Comparison of ENCODE assay signal across 8 mouse cellular contexts in the genomic region with DNA sequence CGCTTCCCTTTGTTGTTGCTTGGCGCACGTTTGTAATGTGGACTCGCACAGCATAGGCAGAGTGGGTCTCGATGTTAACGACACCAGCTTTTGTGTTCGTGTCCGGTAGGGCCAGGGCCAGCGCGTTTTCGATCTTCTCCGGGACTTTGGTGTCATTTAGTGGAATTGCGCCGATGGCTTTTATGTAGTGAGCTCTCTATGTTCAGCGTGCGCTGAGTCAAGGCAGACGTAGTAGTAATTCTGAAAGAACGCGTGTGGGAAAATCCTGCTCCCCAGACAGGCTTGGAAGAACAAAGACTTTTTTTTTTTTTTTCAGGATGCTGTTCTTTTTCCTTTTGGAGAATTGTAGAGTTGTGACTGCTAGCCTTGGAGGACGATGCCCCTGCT. TPM values are rescaled to one million over a fixed set of nuclear protein-coding genes. Genes with fewer than 3 reads are reported as not detected.
DNase-seq lines count a peak whose midpoint lies in the region; ATAC-seq and TF ChIP-seq lines count a peak whose summit lies in the region.

No protein-coding gene starts in this region.

- H3K36me3 ChIP-seq in ES-Bruce4 (ENCODE audit: control insufficient read depth, insufficient read depth, low read length, poor library complexity, severe bottlenecking): no peaks in the 10 kb centered on the region
- H3K36me3 ChIP-seq in embryonic facial prominence, embryonic 10.5 days (replicated peaks): no peaks in the 10 kb centered on the region
- no peaks in the 10 kb centered on the region for H3K36me3 ChIP-seq in limb, embryonic 14.5 days (ENCODE audit: control insufficient read depth, insufficient read depth, low read length)
- H3K36me3 ChIP-seq in neural tube, embryonic 13.5 days: no peaks in the 10 kb centered on the region

- TF ChIP-seq POLR2A in ES-Bruce4 (IDR thresholded peaks at IDR 0.05; ENCODE audit: insufficient read depth, low read length): no peak
- TF ChIP-seq POLR2A in limb, embryonic 14.5 days (IDR thresholded peaks at IDR 0.05; ENCODE audit: borderline replicate concordance, extremely low read depth, insufficient read depth, insufficient read length): no peak

- H3K9me3 ChIP-seq in ES-Bruce4 (replicated peaks; ENCODE audit: control insufficient read depth, insufficient read depth, low read length, poor library complexity, severe bottlenecking): no peaks in the 10 kb centered on the region
- no peaks in the 10 kb centered on the region for H3K9me3 ChIP-seq in embryonic facial prominence, embryonic 10.5 days
- no peaks in the 10 kb centered on the region for H3K9me3 ChIP-seq in limb, embryonic 14.5 days (ENCODE audit: control insufficient read depth, low read length)
- H3K9me3 ChIP-seq in neural tube, embryonic 13.5 days: no peaks in the 10 kb centered on the region

- WGBS in embryonic facial prominence, embryonic 10.5 days: under 1% methylated on average over 20 of the region's 20 CpGs
- 0% methylated on average over 20 of the region's 20 CpGs for WGBS in limb, embryonic 14.5 days
- under 1% methylated on average over 20 of the region's 20 CpGs for WGBS in neural tube, embryonic 13.5 days

- no peak for TF ChIP-seq EP300 in ES-Bruce4 (IDR thresholded peaks at IDR 0.05; ENCODE audit: insufficient read depth, low read depth, low read length)

- H3K9ac ChIP-seq in ES-Bruce4 (ENCODE audit: low read depth, poor library complexity, severe bottlenecking): peak overlapping the region; percentile 90
- H3K9ac ChIP-seq in limb, embryonic 14.5 days (ENCODE audit: low read depth, low read length, severe bottlenecking): peak overlapping the region; percentile 94
- peak overlapping the region; percentile 94 for H3K9ac ChIP-seq in neural tube, embryonic 13.5 days

- H3K4me3 ChIP-seq in ES-Bruce4 (ENCODE audit: low read depth, low read length): peak overlapping the region; percentile 97
- H3K4me3 ChIP-seq in embryonic facial prominence, embryonic 10.5 days: peak overlapping the region; percentile 93
- H3K4me3 ChIP-seq in limb, embryonic 14.5 days (replicated peaks; ENCODE audit: low read length): peak overlapping the region; percentile 84
- H3K4me3 ChIP-seq in neural tube, embryonic 13.5 days: peak overlapping the region; percentile 87

- H3K27ac ChIP-seq in ES-Bruce4 (ENCODE audit: insufficient read depth, low read length): peak overlapping the region; percentile 78
- H3K27ac ChIP-seq in embryonic facial prominence, embryonic 10.5 days (replicated peaks): peak overlapping the region; percentile 97
- peak overlapping the region; percentile 83 for H3K27ac ChIP-seq in limb, embryonic 14.5 days (replicated peaks; ENCODE audit: low read depth, low read length)
- H3K27ac ChIP-seq in neural tube, embryonic 13.5 days (replicated peaks): peak overlapping the region; percentile 95

- peak overlapping the region; percentile 75 for H3K4me2 ChIP-seq in limb, embryonic 14.5 days (replicated peaks; ENCODE audit: low read depth, low read length, severe bottlenecking)
- peak overlapping the region; percentile 66 for H3K4me2 ChIP-seq in neural tube, embryonic 13.5 days

- H3K4me1 ChIP-seq in ES-Bruce4 (ENCODE audit: control insufficient read depth, insufficient read depth, low read length): peaks cover 1% of the 10 kb centered on the region
- peaks cover 44% of the 10 kb centered on the region for H3K4me1 ChIP-seq in embryonic facial prominence, embryonic 10.5 days
- H3K4me1 ChIP-seq in limb, embryonic 14.5 days (ENCODE audit: control insufficient read depth, insufficient read depth, low read length): peaks cover 7% of the 10 kb centered on the region
- peaks cover 43% of the 10 kb centered on the region for H3K4me1 ChIP-seq in neural tube, embryonic 13.5 days (replicated peaks)

- TF ChIP-seq CTCF in ES-Bruce4 (IDR thresholded peaks at IDR 0.05; ENCODE audit: low read depth, low read length): no peak

- no peaks in the 10 kb centered on the region for H3K27me3 ChIP-seq in ES-Bruce4 (ENCODE audit: control insufficient read depth, insufficient read depth, low read length, poor library complexity, severe bottlenecking)
- H3K27me3 ChIP-seq in embryonic facial prominence, embryonic 10.5 days (replicated peaks; ENCODE audit: low read depth, poor library complexity, severe bottlenecking): peaks cover 9% of the 10 kb centered on the region; the same call in 1 of the 2 replicates
- H3K27me3 ChIP-seq in limb, embryonic 14.5 days (ENCODE audit: control insufficient read depth, insufficient read depth, low read length): no peaks in the 10 kb centered on the region
- H3K27me3 ChIP-seq in neural tube, embryonic 13.5 days: no peaks in the 10 kb centered on the region

- no peak for ATAC-seq in limb, embryonic 14.5 days (ENCODE audit: low FRiP score, low read depth)
- ATAC-seq in neural tube, embryonic 13.5 days (ENCODE audit: low read depth): 0 out of 2 replicates have a peak, but pooled peaks have one; percentile 0

- peak; percentile 24 to 50 for DNase-seq in kidney, adult 8-10 months
- DNase-seq in kidney, postnatal 36 days: no peak
- DNase-seq in embryonic facial prominence, embryonic 10.5 days (ENCODE audit: low spot score): peak; percentile 73
- peak; percentile 55 for DNase-seq in heart, postnatal 4 days
- DNase-seq in limb, embryonic 14.5 days (ENCODE audit: low spot score): peak; percentile 59
- DNase-seq in cerebellum, adult 11-12 months: no peak

RNA-seq across cellular contexts. Expression of a gene that starts 0.6 kb away (rescaled TPM):
- 25.5 and 27.4 TPM in 2 replicates for polyA plus RNA-seq in ES-Bruce4 (2011; ENCODE audit: insufficient read depth, insufficient read length, low read depth, missing spikeins)
- 14.1 and 14.4 TPM in 2 replicates for polyA plus RNA-seq in embryonic facial prominence, embryonic 10.5 days (2016; fragmentation: Nextera tagmentation; extraction: Ambion mirVana)
- total RNA-seq in heart, postnatal 4 days (2021): 10 to 100 TPM; 25.9 to 28.7 TPM
- 16.1 and 16.4 TPM in 2 replicates for polyA plus RNA-seq in limb, embryonic 14.5 days (2012; rRNA removed)
- 13.3 and 16.7 TPM in 2 replicates for polyA plus RNA-seq in limb, embryonic 14.5 days (2014; fragmentation: Nextera tagmentation; extraction: Ambion mirVana)
- polyA plus RNA-seq in neural tube, embryonic 13.5 days (2015; fragmentation: Nextera tagmentation; extraction: Ambion mirVana): 19.6 and 25.1 TPM in 2 replicates

Comparison
In these comparisons a context has a peak if more than half of its experiments do, and no peak if none do; other contexts are left out.
1. DNase-seq: peak in kidney, adult 8-10 months (2 of 2), embryonic facial prominence, embryonic 10.5 days (single experiment), heart, postnatal 4 days (single experiment) and limb, embryonic 14.5 days (single experiment); none in kidney, postnatal 36 days (0 of 2) and cerebellum, adult 11-12 months (single experiment).
2. Peak in every context shown above with its lines, with median percentiles within 50 percentile points of each other: H3K27ac ChIP-seq, H3K4me3 ChIP-seq and H3K9ac ChIP-seq.